Mouse (Mus musculus) MEL (cell line): ENCODE measurements around the gene Actbl2. TPM values are rescaled to one million over a fixed set of nuclear protein-coding genes. Genes with fewer than 3 reads are reported as not detected.

Experiments
- DNase-seq: peaks from one replicate; pipeline ENCODE4 v3.0.0; 2011; ENCODE audit warnings: low read depth, low spot score
- H3K27ac ChIP-seq: 2 replicates; pipeline ENCODE4 v1.5.1; 2012; ENCODE audit warnings: low read depth, mild to moderate bottlenecking, control low read depth, low read length, moderate library complexity; ENCODE audit not compliant: control insufficient read depth
- H3K27me3 ChIP-seq, 2 experiments: fragments of 150-350 bp in 1 of 2; sonication (generic) in 1 of 2; 2 replicates each; pipeline ENCODE4 v1.6.1; 2012; ENCODE audit warnings: low read length in 2 of 2, mild to moderate bottlenecking in 2 of 2, improper control_type of control experiment in 1 of 2, moderate library complexity in 1 of 2; ENCODE audit not compliant: insufficient read depth in 2 of 2, control insufficient read depth in 1 of 2
- H3K36me3 ChIP-seq, 2 experiments: 2 replicates each; pipeline ENCODE4 v1.6.1; 2012 to 2014; ENCODE audit warnings: low read length in 2 of 2, improper control_type of control experiment in 1 of 2, inconsistent platforms in 1 of 2, mild to moderate bottlenecking in 1 of 2; ENCODE audit not compliant: insufficient read depth in 2 of 2, control insufficient read depth in 1 of 2
- H3K4me1 ChIP-seq, 2 experiments: fragments of 150-350 bp in 1 of 2; sonication (generic) in 1 of 2; 2 replicates each; pipeline ENCODE4 v1.6.1; 2012; ENCODE audit warnings: low read length in 2 of 2, improper control_type of control experiment in 1 of 2, mild to moderate bottlenecking in 1 of 2; ENCODE audit not compliant: insufficient read depth in 2 of 2, control insufficient read depth in 1 of 2
- H3K4me3 ChIP-seq, 2 experiments: fragments of 150-350 bp in 1 of 2; sonication (generic) in 1 of 2; 2 replicates each; pipeline ENCODE4 v1.5.1; 2012; ENCODE audit warnings: low read depth in 2 of 2, low read length in 2 of 2, mild to moderate bottlenecking in 2 of 2, moderate library complexity in 2 of 2, control low read depth in 1 of 2, improper control_type of control experiment in 1 of 2; ENCODE audit not compliant: control insufficient read depth in 1 of 2, insufficient read depth in 1 of 2
- H3K79me2 ChIP-seq: 2 replicates; pipeline ENCODE4 v1.6.1; 2012; ENCODE audit warnings: mild to moderate bottlenecking, low read length, moderate library complexity; ENCODE audit not compliant: control insufficient read depth, poor library complexity, insufficient read depth
- H3K9ac ChIP-seq: 2 replicates; pipeline ENCODE4 v1.6.1; 2012; ENCODE audit warnings: low read depth, mild to moderate bottlenecking, control low read depth, low read length, moderate library complexity; ENCODE audit not compliant: control insufficient read depth, poor library complexity, severe bottlenecking
- H3K9me3 ChIP-seq: fragments of 150-350 bp; sonication (generic); replicated peaks from 2 replicates; pipeline ENCODE4 v1.6.1; 2012; ENCODE audit warnings: mild to moderate bottlenecking, low read length, improper control_type of control experiment, moderate library complexity; ENCODE audit not compliant: insufficient read depth
- CTCF ChIP-seq, 3 experiments: IDR thresholded peaks in 2 of 3; conservative IDR thresholded peaks in 1 of 3; 2 replicates each; pipeline ENCODE4 v1.5.1; 2011 to 2012; ENCODE audit warnings: low read length in 3 of 3, low read depth in 2 of 3, mild to moderate bottlenecking in 2 of 3, improper control_type of control experiment in 1 of 3, inconsistent platforms in 1 of 3, mixed read lengths in 1 of 3, moderate library complexity in 1 of 3; ENCODE audit not compliant: control insufficient read depth in 1 of 3, insufficient read depth in 1 of 3, poor library complexity in 1 of 3, severe bottlenecking in 1 of 3
- E2F4 ChIP-seq: IDR thresholded peaks from 2 replicates; pipeline ENCODE4 v1.6.1; 2011; ENCODE audit warnings: low read depth, low read length, improper control_type of control experiment, borderline replicate concordance
- ETS1 ChIP-seq: IDR thresholded peaks from 2 replicates; pipeline ENCODE4 v1.6.1; 2012; ENCODE audit warnings: low read depth, mild to moderate bottlenecking, inconsistent platforms, low read length, improper control_type of control experiment, moderate library complexity
- GABPA ChIP-seq: IDR thresholded peaks from 2 replicates; pipeline ENCODE4 v1.6.1; 2012; ENCODE audit warnings: low read depth, mild to moderate bottlenecking, inconsistent platforms, low read length, improper control_type of control experiment, moderate library complexity
- GATA1 ChIP-seq: IDR thresholded peaks from 2 replicates; pipeline ENCODE4 v1.6.1; 2011; ENCODE audit warnings: low read depth, low read length, improper control_type of control experiment
- JUND ChIP-seq: IDR thresholded peaks from 2 replicates; pipeline ENCODE4 v1.6.1; 2011; ENCODE audit warnings: low read depth, mild to moderate bottlenecking, improper control_type of control experiment, low read length
- KAT2A ChIP-seq: conservative IDR thresholded peaks from 2 replicates; pipeline ENCODE4 v1.6.1; 2012; ENCODE audit warnings: low read depth, low read length, improper control_type of control experiment, inconsistent platforms
- MAX ChIP-seq: IDR thresholded peaks from 2 replicates; pipeline ENCODE4 v1.6.1; 2011; ENCODE audit warnings: low read length, improper control_type of control experiment
- MEF2A ChIP-seq: IDR thresholded peaks from 2 replicates; pipeline ENCODE4 v1.6.1; 2014; ENCODE audit warnings: low read depth, mild to moderate bottlenecking, inconsistent platforms, low read length, improper control_type of control experiment; ENCODE audit not compliant: poor library complexity, insufficient replicate concordance, severe bottlenecking; ENCODE audit errors: extremely low read depth
- MXI1 ChIP-seq: IDR thresholded peaks from 2 replicates; pipeline ENCODE4 v1.6.1; 2011; ENCODE audit warnings: mild to moderate bottlenecking, low read depth, low read length, improper control_type of control experiment
- NELFE ChIP-seq: IDR thresholded peaks from 2 replicates; pipeline ENCODE4 v1.6.1; 2011; ENCODE audit warnings: low read depth, low read length, improper control_type of control experiment
- POLR2A ChIP-seq, 2 experiments: IDR thresholded peaks; 2 replicates each; pipeline ENCODE4 v1.6.1; 2011 to 2012; ENCODE audit warnings: low read length in 2 of 2, mild to moderate bottlenecking in 2 of 2, control low read depth in 1 of 2, improper control_type of control experiment in 1 of 2, low read depth in 1 of 2, moderate library complexity in 1 of 2; ENCODE audit not compliant: control insufficient read depth in 1 of 2, insufficient read depth in 1 of 2, poor library complexity in 1 of 2
- POLR2AphosphoS2 ChIP-seq: IDR thresholded peaks from 2 replicates; pipeline ENCODE4 v1.6.1; 2011; ENCODE audit warnings: low read length, improper control_type of control experiment
- SIN3A ChIP-seq: IDR thresholded peaks from 2 replicates; pipeline ENCODE4 v1.6.1; 2012; ENCODE audit warnings: low read length, improper control_type of control experiment, inconsistent platforms
- SMC3 ChIP-seq: IDR thresholded peaks from 2 replicates; pipeline ENCODE4 v1.6.1; 2011; ENCODE audit warnings: low read depth, low read length, improper control_type of control experiment
- TAL1 ChIP-seq: IDR thresholded peaks from 2 replicates; pipeline ENCODE4 v1.6.1; 2012; ENCODE audit warnings: mild to moderate bottlenecking, inconsistent platforms, low read length, moderate library complexity, mixed read lengths
- TCF12 ChIP-seq: IDR thresholded peaks from 2 replicates; pipeline ENCODE4 v1.6.1; 2014; ENCODE audit warnings: low read depth, mild to moderate bottlenecking, inconsistent platforms, low read length, improper control_type of control experiment, moderate library complexity
- UBTF ChIP-seq: IDR thresholded peaks from 2 replicates; pipeline ENCODE4 v1.6.1; 2012; ENCODE audit warnings: low read depth, mild to moderate bottlenecking, inconsistent platforms, low read length, improper control_type of control experiment, moderate library complexity, borderline replicate concordance; ENCODE audit not compliant: insufficient read depth
- USF1 ChIP-seq: IDR thresholded peaks from 2 replicates; pipeline ENCODE4 v1.6.1; 2014; ENCODE audit warnings: low read depth, mild to moderate bottlenecking, inconsistent platforms, low read length, improper control_type of control experiment, moderate library complexity
- ZMIZ1 ChIP-seq: IDR thresholded peaks from 2 replicates; pipeline ENCODE4 v1.6.1; 2012; ENCODE audit warnings: low read depth, mild to moderate bottlenecking, inconsistent platforms, low read length, improper control_type of control experiment, moderate library complexity
- polyA plus RNA-seq, 2 experiments: library from polyadenylated mRNA; stranded (reverse) in 1 of 2; unstranded in 1 of 2; fragments of >175 nt in 1 of 2; fragments of >200 nt in 1 of 2; gene quantifications; 2 replicates each; pipeline versions ENCODE4 v1.2.1 to v1.2.4; 2012; ENCODE audit warnings: low replicate concordance in 2 of 2, low read depth in 1 of 2; ENCODE audit not compliant: insufficient read length in 2 of 2, insufficient read depth in 1 of 2, missing spikeins in 1 of 2
- total RNA-seq: library from RNA; depleted of rRNA; stranded (reverse); fragments of 300-350 nt; gene quantifications from 2 replicates; pipeline ENCODE4 v1.2.3, GENCODE M21; 2012

Gene Actbl2
- total and polyA plus RNA-seq, 3 experiments: not detected

- no peaks in the 10 kb centered on the region for H3K79me2 ChIP-seq
- no peak overlapping the region for H3K9ac ChIP-seq
- no peaks in the 10 kb centered on the region for H3K4me1 ChIP-seq
- TF ChIP-seq JUND: no peak
- no peak for TF ChIP-seq SMC3
- no peak for TF ChIP-seq TCF12
- no peak for TF ChIP-seq KAT2A
- no peak for TF ChIP-seq UBTF
- no peak for TF ChIP-seq E2F4
- TF ChIP-seq POLR2A (IDR thresholded peaks at IDR 0.05; ENCODE audit: control insufficient read depth in 1 of 2, insufficient read depth in 1 of 2, low read depth in 1 of 2, low read length in 2 of 2, poor library complexity in 1 of 2): no peak
- no peak for TF ChIP-seq POLR2AphosphoS2
- TF ChIP-seq GABPA: no peak
- no peak for TF ChIP-seq USF1
- TF ChIP-seq MAX: no peak
- TF ChIP-seq SIN3A: no peak
- no peak for TF ChIP-seq TAL1
- TF ChIP-seq MEF2A: no peak
- TF ChIP-seq ETS1: no peak
- no peak for TF ChIP-seq NELFE
- TF ChIP-seq CTCF (IDR thresholded peaks at IDR 0.05 in 2 of 3, conservative IDR thresholded peaks at IDR 0.05 in 1 of 3; ENCODE audit: control insufficient read depth in 1 of 3, insufficient read depth in 1 of 3, low read depth in 2 of 3, low read length in 3 of 3, poor library complexity in 1 of 3, severe bottlenecking in 1 of 3): no peak
- TF ChIP-seq, all 39 proteins: peak for 0
- no peak overlapping the region for H3K27ac ChIP-seq
- H3K27me3 ChIP-seq: no peaks in the 10 kb centered on the region
- no peaks in the 10 kb centered on the region for H3K9me3 ChIP-seq
- no peak for DNase-seq
- no peak overlapping the region for H3K4me3 ChIP-seq
- H3K36me3 ChIP-seq: no peaks in the 10 kb centered on the region
These were observed 15.0 kb downstream of the Actbl2 start for GRCm38 (mm10) chr13:111269789-111270335.

GRCm38 (mm10) chr13:111271868-111272267, 17.1 kb downstream of the Actbl2 start:
- TF ChIP-seq POLR2A (IDR thresholded peaks at IDR 0.05; ENCODE audit: control insufficient read depth in 1 of 2, insufficient read depth in 1 of 2, low read depth in 1 of 2, low read length in 2 of 2, poor library complexity in 1 of 2) (no peak), MXI1 (no peak), GATA1 (no peak), E2F4 (no peak), ETS1 (no peak), ZMIZ1 (no peak), SIN3A (no peak)
- Histone ChIP-seq H3K27ac (no peak overlapping the region), H3K27me3 (no peaks in the 10 kb centered on the region), H3K79me2 (no peaks in the 10 kb centered on the region), H3K4me3 (no peak overlapping the region), H3K9ac (no peak overlapping the region), H3K36me3 (no peaks in the 10 kb centered on the region), H3K9me3 (no peaks in the 10 kb centered on the region), H3K4me1 (no peaks in the 10 kb centered on the region)
- no peak for DNase-seq
